Mouse (Mus musculus) stomach, postnatal 0 days (tissue): ENCODE results near the gene Myo3b.

Experiments used
- CTCF ChIP-seq: IDR thresholded peaks from 2 replicates; pipeline ENCODE4 v1.5.1; 2016; ENCODE audit warnings: antibody characterized with exemption, low read depth, mild to moderate bottlenecking, moderate library complexity
- EP300 ChIP-seq: optimal IDR thresholded peaks from 2 replicates; pipeline ENCODE3; 2016; ENCODE audit warnings: antibody characterized with exemption

DNA sequence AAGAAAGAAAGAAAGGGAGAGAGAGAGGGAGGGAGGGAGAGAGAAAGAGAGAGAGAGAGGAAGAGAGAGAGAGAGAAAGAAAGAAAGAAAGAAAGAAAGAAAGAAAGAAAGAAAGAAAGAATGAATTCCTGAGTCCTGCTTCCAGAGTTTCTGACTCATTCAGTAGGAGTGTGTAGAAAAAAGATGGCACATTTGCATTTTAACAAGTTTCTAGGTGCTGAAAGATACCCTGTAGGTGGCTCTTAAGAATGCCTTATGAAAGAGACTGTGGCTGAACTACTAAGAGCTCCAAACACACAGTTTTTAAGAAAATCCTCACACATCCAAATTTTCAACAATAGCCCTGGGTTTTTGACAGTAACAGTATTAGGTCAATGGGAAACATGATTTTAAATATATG is 264.0 kb downstream of the Myo3b start:
- TF ChIP-seq CTCF: no peak
- no peak for TF ChIP-seq EP300
